Mouse (Mus musculus): ENCODE results near the gene Lrrc26. TPM values are rescaled to one million over a fixed set of nuclear protein-coding genes. Genes with fewer than 3 reads are reported as not detected.

Lrrc26 gene
- 37.9 and 39.1 TPM in 2 replicates for polyA plus RNA-seq (2012; rRNA removed)

GRCm38 (mm10) chr2:25289651-25290050 lies at the start of gene Lrrc26:
Gene Lrrc26, plus strand, starts transcription at chr2:25289915.

GRCm38 (mm10) chr2:25242101-25242506 lies 47.6 kb upstream of the Lrrc26 start, which contains the start of the genes Rnf208 and Cysrt1:
Gene Rnf208, plus strand, starts transcription at chr2:25242255.
Gene Cysrt1, minus strand, starts transcription at chr2:25242452.

GRCm38 (mm10) chr2:25246183-25247072 lies 43.3 kb upstream of the Lrrc26 start, which contains the start of gene AL732309.1:
Gene AL732309.1, minus strand, starts transcription at chr2:25246863.

GRCm38 (mm10) chr2:25255284-25255779 lies 34.4 kb upstream of the Lrrc26 start, which contains the start of gene Tmem203:
Gene Tmem203, plus strand, starts transcription at chr2:25255439.

GRCm38 (mm10) chr2:25262291-25262767 lies 27.4 kb upstream of the Lrrc26 start, which contains the start of gene Tprn:
Gene Tprn, plus strand, starts transcription at chr2:25262618.

GRCm38 (mm10) chr2:25271827-25272511 lies 17.7 kb upstream of the Lrrc26 start, which contains the start of the genes Ssna1 and Anapc2:
Gene Ssna1, minus strand, starts transcription at chr2:25272438.
Gene Anapc2, plus strand, starts transcription at chr2:25272478.

GRCm38 (mm10) chr2:25287927-25288649 lies 1.6 kb upstream of the Lrrc26 start, which contains the start of gene Tmem210:
Gene Tmem210, plus strand, starts transcription at chr2:25288145.

GRCm38 (mm10) chr2:25318971-25319773 lies 29.5 kb downstream of the Lrrc26 start, which contains the start of gene Grin1:
Gene Grin1, minus strand, starts transcription at chr2:25319187.

GRCm38 (mm10) chr2:25332286-25333160 lies 42.8 kb downstream of the Lrrc26 start, which contains the start of gene Man1b1:
Gene Man1b1, plus strand, starts transcription at chr2:25332338.

Other genes with a start within 250 kb of the Lrrc26 start
- gene Nsmf, start 235.6 kb upstream of the Lrrc26 start, polyA plus RNA-seq (2012; rRNA removed) = 281 and 345 TPM in 2 replicates
- 0.81 and 1.6 TPM in 2 replicates for gene Entpd8, start 209.6 kb upstream of the Lrrc26 start, polyA plus RNA-seq (2012; rRNA removed)
- 1.9 and 3.4 TPM in 2 replicates for gene Noxa1, start 194.8 kb upstream of the Lrrc26 start, polyA plus RNA-seq (2012; rRNA removed)
- 16.0 and 20.1 TPM in 2 replicates for gene Nrarp, start 109.2 kb upstream of the Lrrc26 start, polyA plus RNA-seq (2012; rRNA removed)
- 91.7 and 92.6 TPM in 2 replicates for gene Tor4a, start 93.0 kb upstream of the Lrrc26 start, polyA plus RNA-seq (2012; rRNA removed)
- 54.5 and 59.1 TPM in 2 replicates for gene Nelfb, start 78.4 kb upstream of the Lrrc26 start, polyA plus RNA-seq (2012; rRNA removed)
- not detected in 2 replicates for gene Stpg3, start 75.3 kb upstream of the Lrrc26 start, polyA plus RNA-seq (2012; rRNA removed)
- 0.18 and 0.40 TPM in 2 replicates for gene Fam166a, start 71.2 kb upstream of the Lrrc26 start, polyA plus RNA-seq (2012; rRNA removed)
- 582 and 710 TPM in 2 replicates for gene Tubb4b, start 65.2 kb upstream of the Lrrc26 start, polyA plus RNA-seq (2012; rRNA removed)
- gene Slc34a3, start 55.6 kb upstream of the Lrrc26 start, polyA plus RNA-seq (2012; rRNA removed) = not detected in 2 replicates
- gene Rnf224, start 53.1 kb upstream of the Lrrc26 start, polyA plus RNA-seq (2012; rRNA removed) = 0.10 TPM in 1 of 2 replicates, not detected in the other
- gene Rnf208, start 47.7 kb upstream of the Lrrc26 start, polyA plus RNA-seq (2012; rRNA removed) = 27.2 and 28.5 TPM in 2 replicates
- gene Cysrt1, start 47.5 kb upstream of the Lrrc26 start, polyA plus RNA-seq (2012; rRNA removed) = 1.6 and 1.7 TPM in 2 replicates
- 31.6 and 35.4 TPM in 2 replicates for gene AL732309.1, start 43.1 kb upstream of the Lrrc26 start, polyA plus RNA-seq (2012; rRNA removed)
- gene Tmem203, start 34.5 kb upstream of the Lrrc26 start, polyA plus RNA-seq (2012; rRNA removed) = 85.0 and 109 TPM in 2 replicates
- gene Tprn, start 27.3 kb upstream of the Lrrc26 start, polyA plus RNA-seq (2012; rRNA removed) = 30.9 and 32.4 TPM in 2 replicates
- gene Ssna1, start 17.5 kb upstream of the Lrrc26 start, polyA plus RNA-seq (2012; rRNA removed) = 85.4 and 91.9 TPM in 2 replicates
- 112 and 124 TPM in 2 replicates for gene Anapc2, start 17.4 kb upstream of the Lrrc26 start, polyA plus RNA-seq (2012; rRNA removed)
- 0.51 and 0.55 TPM in 2 replicates for gene Tmem210, start 1.8 kb upstream of the Lrrc26 start, polyA plus RNA-seq (2012; rRNA removed)
- 1.1 and 1.7 TPM in 2 replicates for gene Grin1, start 29.3 kb downstream of the Lrrc26 start, polyA plus RNA-seq (2012; rRNA removed)
- 9.7 and 12.0 TPM in 2 replicates for gene Man1b1, start 42.4 kb downstream of the Lrrc26 start, polyA plus RNA-seq (2012; rRNA removed)
- gene Dpp7, start 66.4 kb downstream of the Lrrc26 start, polyA plus RNA-seq (2012; rRNA removed) = 50.5 and 59.0 TPM in 2 replicates
- gene Uap1l1, start 75.8 kb downstream of the Lrrc26 start, polyA plus RNA-seq (2012; rRNA removed) = 59.3 and 63.2 TPM in 2 replicates
- 16.5 and 18.1 TPM in 2 replicates for gene Sapcd2, start 82.4 kb downstream of the Lrrc26 start, polyA plus RNA-seq (2012; rRNA removed)
- 33.0 and 33.1 TPM in 2 replicates for gene Entpd2, start 106.0 kb downstream of the Lrrc26 start, polyA plus RNA-seq (2012; rRNA removed)
- gene Npdc1, start 109.4 kb downstream of the Lrrc26 start, polyA plus RNA-seq (2012; rRNA removed) = 300 and 413 TPM in 2 replicates
- 0.38 and 0.46 TPM in 2 replicates for gene Fut7, start 133.4 kb downstream of the Lrrc26 start, polyA plus RNA-seq (2012; rRNA removed)
- gene Abca2, start 138.8 kb downstream of the Lrrc26 start, polyA plus RNA-seq (2012; rRNA removed) = 54.2 and 56.6 TPM in 2 replicates
- gene Clic3, start 166.9 kb downstream of the Lrrc26 start, polyA plus RNA-seq (2012; rRNA removed) = 36.3 and 57.3 TPM in 2 replicates
- gene Paxx, start 171.2 kb downstream of the Lrrc26 start, polyA plus RNA-seq (2012; rRNA removed) = 87.0 and 99.6 TPM in 2 replicates
- 17.0 and 20.7 TPM in 2 replicates for gene Ptgds, start 180.1 kb downstream of the Lrrc26 start, polyA plus RNA-seq (2012; rRNA removed)
- not detected in 2 replicates for gene Lcn12, start 204.0 kb downstream of the Lrrc26 start, polyA plus RNA-seq (2012; rRNA removed)
- 24.5 and 26.0 TPM in 2 replicates for gene Fbxw5, start 210.8 kb downstream of the Lrrc26 start, polyA plus RNA-seq (2012; rRNA removed)
- 5.0 TPM in 2 replicates for gene C8g, start 211.8 kb downstream of the Lrrc26 start, polyA plus RNA-seq (2012; rRNA removed)